In genomic region chr2:103747891-103748290, GRCm38 (mm10) we compare ENCODE assay signal across 26 mouse cellular contexts.
"Had no signal": no experiment of that assay in that cellular context is flagged by ENCODE, and none has a peak within 500 bp of the region (broad histone marks: within the 10 kb centered on the region; RNA-seq: fewer than 3 reads in every experiment).

No protein-coding gene starts in this region.

- H3K4me3 ChIP-seq: gastrocnemius, adult 2 months; heart, embryonic 13.5 days; heart, embryonic 15.5 days; hindbrain, embryonic 10.5 days; hindbrain, embryonic 12.5 days; intestine, embryonic 15.5 days; layer of hippocampus, adult 2 months; left cerebral cortex, adult 2 months; limb, embryonic 10.5 days; limb, embryonic 12.5 days; liver, embryonic 13.5 days had no signal

- H3K27ac ChIP-seq: gastrocnemius, adult 2 months; heart, embryonic 13.5 days; heart, embryonic 15.5 days; hindbrain, embryonic 10.5 days; hindbrain, embryonic 12.5 days; hindbrain, embryonic 14.5 days; layer of hippocampus, adult 2 months; left cerebral cortex, adult 2 months; limb, embryonic 10.5 days; limb, embryonic 12.5 days; liver, embryonic 13.5 days had no signal

- H3K9ac ChIP-seq: heart, embryonic 13.5 days; heart, embryonic 15.5 days; hindbrain, embryonic 12.5 days; hindbrain, embryonic 14.5 days; intestine, embryonic 15.5 days; limb, embryonic 12.5 days; liver, embryonic 13.5 days had no signal

- DNase-seq: gastrocnemius, adult 2 months; gastrocnemius, postnatal 10 days; gastrocnemius, postnatal 25 days; heart, postnatal 4 days; kidney, adult 18-20 months; kidney, adult 8-10 months; kidney, postnatal 10 days; kidney, postnatal 25 days; kidney, postnatal 4 days; liver; liver, embryonic 13.5 days had no signal

- H3K27me3 ChIP-seq: heart, embryonic 13.5 days; heart, embryonic 15.5 days; hindbrain, embryonic 12.5 days; intestine, embryonic 15.5 days; limb, embryonic 12.5 days; liver, embryonic 13.5 days had no signal

- H3K4me1 ChIP-seq: heart, embryonic 13.5 days; heart, embryonic 15.5 days; hindbrain, embryonic 10.5 days; hindbrain, embryonic 12.5 days; intestine, embryonic 15.5 days; limb, embryonic 10.5 days; limb, embryonic 12.5 days had no signal

- ATAC-seq: hindbrain, embryonic 16.5 days; inflammation-experienced regulatory T-cells, adult 6 months; intestine, embryonic 15.5 days; intestine, postnatal 0 days had no signal

- H3K9me3 ChIP-seq: heart, embryonic 13.5 days; heart, embryonic 15.5 days; hindbrain, embryonic 10.5 days; hindbrain, embryonic 12.5 days; intestine, embryonic 15.5 days; limb, embryonic 10.5 days; limb, embryonic 12.5 days; liver, embryonic 13.5 days had no signal

- H3K4me2 ChIP-seq: heart, embryonic 11.5 days; heart, embryonic 13.5 days; heart, embryonic 15.5 days; hindbrain, embryonic 12.5 days; hindbrain, embryonic 14.5 days; intestine, embryonic 15.5 days; limb, embryonic 12.5 days; liver, embryonic 11.5 days; liver, embryonic 13.5 days had no signal
